Mouse (Mus musculus) neural tube, embryonic 11.5 days (tissue): ENCODE measurements at regions not wholly inside any gene's neighbourhood (a gene's known extent, or its start where the extent isn't known, plus 50 kb on each side); places are given as distances from the start of the nearest gene placed in this dataset.

Experiments
- ATAC-seq: fragments of 200-750 bp; cut with Nextera tagmentation; 2 replicates; pipeline ENCODE4 v1.8.0; 2017; ENCODE audit warnings: moderate number of reproducible peaks, mild to moderate bottlenecking, moderate TSS enrichment, moderate library complexity; ENCODE audit not compliant: insufficient read depth, low FRiP score, low TSS enrichment
- DNase-seq: peaks from one replicate; pipeline ENCODE4 v3.0.0-alpha.2; 2015; ENCODE audit warnings: low spot score
- H3K27ac ChIP-seq: fragments of 300-500 bp; sonication (generic); 2 replicates; pipeline ENCODE4 v1.5.1; 2014; ENCODE audit warnings: low read depth, mild to moderate bottlenecking, low read length
- H3K27me3 ChIP-seq: fragments of 300-500 bp; sonication (generic); 2 replicates; pipeline ENCODE4 v1.6.1; 2014; ENCODE audit warnings: mild to moderate bottlenecking, low read length, mixed read lengths; ENCODE audit not compliant: control insufficient read depth, insufficient read depth
- H3K36me3 ChIP-seq: fragments of 300-500 bp; sonication (generic); 2 replicates; pipeline ENCODE4 v1.6.1; 2014; ENCODE audit warnings: mild to moderate bottlenecking, low read length, moderate library complexity, mixed read lengths; ENCODE audit not compliant: control insufficient read depth, insufficient read depth
- H3K4me1 ChIP-seq: fragments of 300-500 bp; sonication (generic); 2 replicates; pipeline ENCODE4 v1.6.1; 2014; ENCODE audit warnings: low read length, mixed read lengths; ENCODE audit not compliant: control insufficient read depth, insufficient read depth
- H3K4me2 ChIP-seq: fragments of 300-500 bp; sonication (generic); 2 replicates; pipeline ENCODE4 v1.6.1; 2014; ENCODE audit warnings: low read depth, mild to moderate bottlenecking, moderate library complexity
- H3K4me3 ChIP-seq: fragments of 300-500 bp; sonication (generic); 2 replicates; pipeline ENCODE4 v1.5.1; 2014; ENCODE audit warnings: low read depth, low read length
- H3K9ac ChIP-seq: fragments of 300-500 bp; sonication (generic); 2 replicates; pipeline ENCODE4 v1.6.1; 2014; ENCODE audit warnings: mild to moderate bottlenecking, low read length
- H3K9me3 ChIP-seq: fragments of 300-500 bp; sonication (generic); 2 replicates; pipeline ENCODE4 v1.6.1; 2016; ENCODE audit warnings: low read length; ENCODE audit not compliant: control insufficient read depth
- WGBS: fragments of 180-500 bp; shearing (Covaris S2); extraction: QIAGEN DNeasy Blood & Tissue Kit; methylation state at CpG from one replicate; pipeline ENCODE4 v1.1.7; 2014; 5-methylcytosine and 5-hydroxymethylcytosine counted together

DNA sequence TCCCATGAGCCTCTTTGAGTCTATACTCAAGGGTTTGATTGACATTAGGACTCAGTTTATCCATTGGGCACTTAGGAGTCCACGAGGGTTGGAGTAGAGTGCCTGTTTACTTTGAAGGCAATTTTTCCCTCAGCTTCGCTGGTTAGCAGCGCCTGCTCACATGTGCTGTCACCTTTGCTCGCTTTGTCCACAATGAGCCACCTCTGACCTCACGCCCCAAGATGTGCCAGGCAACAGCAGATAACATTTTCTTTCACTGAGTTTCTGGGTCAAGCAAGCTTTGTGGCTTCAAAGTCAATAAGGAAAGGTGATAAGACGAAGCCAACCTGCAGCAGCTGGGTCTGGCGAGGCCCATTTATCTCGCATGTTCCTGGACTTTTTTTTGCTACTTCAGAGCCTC, 99.3 kb upstream of the Afdn start:
- no peak overlapping the region for H3K27ac ChIP-seq
- H3K4me1 ChIP-seq: peaks cover 15% of the 10 kb centered on the region
- H3K9ac ChIP-seq: no peak overlapping the region
- H3K4me3 ChIP-seq: no peak overlapping the region
- no peaks in the 10 kb centered on the region for H3K27me3 ChIP-seq
- DNase-seq: no peak
- ATAC-seq: no peak
- no peak overlapping the region for H3K4me2 ChIP-seq
- 88% methylated on average over 8 of the region's 8 CpGs for WGBS
- no peaks in the 10 kb centered on the region for H3K36me3 ChIP-seq
- H3K9me3 ChIP-seq: no peaks in the 10 kb centered on the region

DNA sequence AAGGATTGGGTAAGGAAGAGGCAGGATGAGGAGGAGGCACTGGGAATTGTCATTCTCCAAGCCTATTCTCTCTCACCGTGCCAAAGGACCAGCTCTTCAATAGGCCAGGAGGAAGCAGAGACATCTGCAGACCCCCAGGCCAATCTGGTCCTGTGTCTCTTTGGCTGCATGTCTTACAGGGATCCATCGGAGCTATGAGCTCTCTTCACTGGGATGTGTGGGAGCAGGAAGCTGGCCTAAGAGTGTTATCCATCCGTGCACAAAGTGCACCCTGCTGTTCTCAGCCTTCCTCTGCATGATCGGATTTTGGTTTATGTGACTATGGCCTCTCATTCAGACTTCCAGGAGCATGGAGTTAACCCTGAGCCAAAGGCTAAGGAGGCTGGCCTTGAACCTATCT, 98.2 kb upstream of the Afdn start:
- ATAC-seq (no peak), DNase-seq (no peak)
- Histone ChIP-seq H3K36me3 (no peaks in the 10 kb centered on the region), H3K4me2 (no peak overlapping the region), H3K27me3 (no peaks in the 10 kb centered on the region), H3K4me1 (peaks cover 14% of the 10 kb centered on the region), H3K4me3 (no peak overlapping the region), H3K9me3 (no peaks in the 10 kb centered on the region), H3K27ac (no peak overlapping the region), H3K9ac (no peak overlapping the region)
- WGBS: 71% methylated on average over 4 of the region's 4 CpGs
